Comparison of ENCODE assay signal across 8 mouse cellular contexts in genomic region chr8:85035728-85036310, GRCm38 (mm10). TPM values are rescaled to one million over a fixed set of nuclear protein-coding genes. Genes with fewer than 3 reads are reported as not detected.
DNase-seq lines count a peak whose midpoint lies in the region; ATAC-seq and TF ChIP-seq lines count a peak whose summit lies in the region.

No protein-coding gene starts in this region.

- H3K9me3 ChIP-seq in lung, embryonic 14.5 days (ENCODE audit: low read depth, low read length), result no peaks in the 10 kb centered on the region
- H3K9me3 ChIP-seq in hindbrain, embryonic 12.5 days (replicated peaks), result no peaks in the 10 kb centered on the region
- no peaks in the 10 kb centered on the region for H3K9me3 ChIP-seq in liver, embryonic 11.5 days (ENCODE audit: control insufficient read depth, low read length)
- H3K9me3 ChIP-seq in neural tube, embryonic 15.5 days (replicated peaks), result no peaks in the 10 kb centered on the region

- H3K9ac ChIP-seq in lung, embryonic 14.5 days, result peak overlapping the region; percentile 90
- H3K9ac ChIP-seq in hindbrain, embryonic 12.5 days, result peak overlapping the region; percentile 79
- H3K9ac ChIP-seq in liver, embryonic 11.5 days (ENCODE audit: low read depth, low read length), result peak overlapping the region; percentile 95
- peak overlapping the region; percentile 66 for H3K9ac ChIP-seq in neural tube, embryonic 15.5 days (replicated peaks)

- intact Hi-C loops in gastrocnemius, postnatal 36 days (cut with DNase I), result no loop called here

- H3K27ac ChIP-seq in lung, embryonic 14.5 days (ENCODE audit: low read depth), result peak overlapping the region; percentile 100
- peak overlapping the region; percentile 78 for H3K27ac ChIP-seq in hindbrain, embryonic 12.5 days
- peak overlapping the region; percentile 97 for H3K27ac ChIP-seq in liver, embryonic 11.5 days (ENCODE audit: low read depth, low read length)
- H3K27ac ChIP-seq in neural tube, embryonic 15.5 days (replicated peaks), result peak overlapping the region; percentile 98

- 0 out of 2 replicates have a peak, but pooled peaks cover 16% of the 10 kb centered on the region for H3K4me1 ChIP-seq in lung, embryonic 14.5 days (ENCODE audit: insufficient read depth)
- H3K4me1 ChIP-seq in hindbrain, embryonic 12.5 days, result peaks cover 26% of the 10 kb centered on the region
- H3K4me1 ChIP-seq in liver, embryonic 11.5 days (replicated peaks; ENCODE audit: control insufficient read depth, insufficient read depth, low read length), result peaks cover 14% of the 10 kb centered on the region
- peaks cover 45% of the 10 kb centered on the region for H3K4me1 ChIP-seq in neural tube, embryonic 15.5 days

- H3K36me3 ChIP-seq in lung, embryonic 14.5 days (ENCODE audit: insufficient read depth), result peaks cover 43% of the 10 kb centered on the region
- H3K36me3 ChIP-seq in hindbrain, embryonic 12.5 days, result peaks cover 30% of the 10 kb centered on the region
- peaks cover 28% of the 10 kb centered on the region for H3K36me3 ChIP-seq in liver, embryonic 11.5 days (ENCODE audit: control insufficient read depth, insufficient read depth, low read length)
- peaks cover 29% of the 10 kb centered on the region for H3K36me3 ChIP-seq in neural tube, embryonic 15.5 days

- peak overlapping the region; percentile 93 for H3K4me2 ChIP-seq in lung, embryonic 14.5 days
- peak overlapping the region; percentile 80 for H3K4me2 ChIP-seq in hindbrain, embryonic 12.5 days (replicated peaks)
- H3K4me2 ChIP-seq in liver, embryonic 11.5 days, result peak overlapping the region; percentile 96
- H3K4me2 ChIP-seq in neural tube, embryonic 15.5 days, result peak overlapping the region; percentile 90

- no peak for TF ChIP-seq CTCF in lung, embryonic 14.5 days (IDR thresholded peaks at IDR 0.05; ENCODE audit: low read depth)

- peak overlapping the region; percentile 83 for H3K4me3 ChIP-seq in lung, embryonic 14.5 days (ENCODE audit: low read depth, low read length)
- H3K4me3 ChIP-seq in hindbrain, embryonic 12.5 days, result peak overlapping the region; percentile 64
- H3K4me3 ChIP-seq in liver, embryonic 11.5 days (ENCODE audit: low read depth, low read length), result peak overlapping the region; percentile 73
- peak overlapping the region; percentile 77 for H3K4me3 ChIP-seq in neural tube, embryonic 15.5 days (replicated peaks)

- peak; percentile 55 for DNase-seq in lung, embryonic 14.5 days
- no peak for DNase-seq in lung, postnatal 25 days (ENCODE audit: low spot score)
- DNase-seq in c-Kit-negative CD71-positive TER-119-positive erythroid progenitor cells, embryonic 14.5 days (ENCODE audit: low read depth, low spot score), result peak; percentile 19
- peak; percentile 66 for DNase-seq in liver, embryonic 11.5 days (ENCODE audit: low spot score)
- no peak for DNase-seq in gastrocnemius, postnatal 36 days
- no peak for DNase-seq in urinary bladder, postnatal 4 days (ENCODE audit: low spot score in 2 of 2)

- peak; percentile 9 for ATAC-seq in lung, embryonic 14.5 days (ENCODE audit: insufficient read depth)
- no peak for ATAC-seq in hindbrain, embryonic 12.5 days (ENCODE audit: low FRiP score)
- ATAC-seq in liver, embryonic 11.5 days (replicated peaks; ENCODE audit: low FRiP score), result no peak
- ATAC-seq in neural tube, embryonic 15.5 days (ENCODE audit: low FRiP score), result peak; percentile 4

- WGBS in lung, embryonic 14.5 days, result under 1% methylated on average over 15 of the region's 15 CpGs
- 2% methylated on average over 15 of the region's 15 CpGs for WGBS in hindbrain, embryonic 12.5 days
- WGBS in liver, embryonic 11.5 days, result 2% methylated on average over 15 of the region's 15 CpGs
- WGBS in neural tube, embryonic 15.5 days, result under 1% methylated on average over 15 of the region's 15 CpGs

- H3K27me3 ChIP-seq in lung, embryonic 14.5 days (ENCODE audit: insufficient read depth, low read length), result no peaks in the 10 kb centered on the region
- no peaks in the 10 kb centered on the region for H3K27me3 ChIP-seq in hindbrain, embryonic 12.5 days
- H3K27me3 ChIP-seq in liver, embryonic 11.5 days (replicated peaks; ENCODE audit: control insufficient read depth, insufficient read depth, low read length), result no peaks in the 10 kb centered on the region
- no peaks in the 10 kb centered on the region for H3K27me3 ChIP-seq in neural tube, embryonic 15.5 days (replicated peaks)

RNA-seq across cellular contexts. Expression of gene Tnpo2, which starts 0.9 kb away (rescaled TPM):
- 17.9 and 20.2 TPM in 2 replicates for polyA plus RNA-seq in lung, embryonic 14.5 days (2014; fragmentation: Nextera tagmentation; extraction: Ambion mirVana)
- 41.3 and 41.9 TPM in 2 replicates for polyA plus RNA-seq in hindbrain, embryonic 12.5 days (2016; fragmentation: Nextera tagmentation; extraction: Ambion mirVana)
- polyA plus RNA-seq in liver, embryonic 11.5 days (2014; fragmentation: Nextera tagmentation; extraction: Ambion mirVana), result 17.7 and 19.3 TPM in 2 replicates
- 54.9 and 55.5 TPM in 2 replicates for polyA plus RNA-seq in neural tube, embryonic 15.5 days (2015; fragmentation: Nextera tagmentation; extraction: Ambion mirVana)
- 10 to 100 TPM; 29.3 to 29.7 TPM for total RNA-seq in gastrocnemius, postnatal 36 days (2021)

RNA-seq across cellular contexts. Expression of gene Trir, which starts 9.2 kb away (rescaled TPM):
- 153 and 156 TPM in 2 replicates for polyA plus RNA-seq in lung, embryonic 14.5 days (2014; fragmentation: Nextera tagmentation; extraction: Ambion mirVana)
- polyA plus RNA-seq in hindbrain, embryonic 12.5 days (2016; fragmentation: Nextera tagmentation; extraction: Ambion mirVana), result 162 and 174 TPM in 2 replicates
- 126 and 138 TPM in 2 replicates for polyA plus RNA-seq in liver, embryonic 11.5 days (2014; fragmentation: Nextera tagmentation; extraction: Ambion mirVana)
- 116 and 124 TPM in 2 replicates for polyA plus RNA-seq in neural tube, embryonic 15.5 days (2015; fragmentation: Nextera tagmentation; extraction: Ambion mirVana)
- 10 to 100 TPM; 71.9 to 73.6 TPM for total RNA-seq in gastrocnemius, postnatal 36 days (2021)

RNA-seq across cellular contexts. Expression of gene Asna1, which starts 10.7 kb away (rescaled TPM):
- 97.2 and 98.0 TPM in 2 replicates for polyA plus RNA-seq in lung, embryonic 14.5 days (2014; fragmentation: Nextera tagmentation; extraction: Ambion mirVana)
- 127 and 128 TPM in 2 replicates for polyA plus RNA-seq in hindbrain, embryonic 12.5 days (2016; fragmentation: Nextera tagmentation; extraction: Ambion mirVana)
- 100 and 103 TPM in 2 replicates for polyA plus RNA-seq in liver, embryonic 11.5 days (2014; fragmentation: Nextera tagmentation; extraction: Ambion mirVana)
- 148 and 154 TPM in 2 replicates for polyA plus RNA-seq in neural tube, embryonic 15.5 days (2015; fragmentation: Nextera tagmentation; extraction: Ambion mirVana)
- 10 to 100 TPM; 49.7 to 50.8 TPM for total RNA-seq in gastrocnemius, postnatal 36 days (2021)

RNA-seq across cellular contexts. Expression of gene Best2, which starts 21.5 kb away (rescaled TPM):
- not detected in 2 replicates for polyA plus RNA-seq in lung, embryonic 14.5 days (2014; fragmentation: Nextera tagmentation; extraction: Ambion mirVana)
- not detected in 2 replicates for polyA plus RNA-seq in hindbrain, embryonic 12.5 days (2016; fragmentation: Nextera tagmentation; extraction: Ambion mirVana)
- 0.13 TPM in 1 of 2 replicates, not detected in the other for polyA plus RNA-seq in liver, embryonic 11.5 days (2014; fragmentation: Nextera tagmentation; extraction: Ambion mirVana)
- polyA plus RNA-seq in neural tube, embryonic 15.5 days (2015; fragmentation: Nextera tagmentation; extraction: Ambion mirVana), result not detected in 2 replicates
- total RNA-seq in gastrocnemius, postnatal 36 days (2021), result not detected

RNA-seq across cellular contexts. Expression of gene Fbxw9, which starts 24.0 kb away (rescaled TPM):
- polyA plus RNA-seq in lung, embryonic 14.5 days (2014; fragmentation: Nextera tagmentation; extraction: Ambion mirVana), result 23.1 and 23.7 TPM in 2 replicates
- polyA plus RNA-seq in hindbrain, embryonic 12.5 days (2016; fragmentation: Nextera tagmentation; extraction: Ambion mirVana), result 42.4 and 43.6 TPM in 2 replicates
- 15.5 and 17.4 TPM in 2 replicates for polyA plus RNA-seq in liver, embryonic 11.5 days (2014; fragmentation: Nextera tagmentation; extraction: Ambion mirVana)
- 60.6 and 68.3 TPM in 2 replicates for polyA plus RNA-seq in neural tube, embryonic 15.5 days (2015; fragmentation: Nextera tagmentation; extraction: Ambion mirVana)
- 1 to 10 TPM; 1.4 to 2.4 TPM for total RNA-seq in gastrocnemius, postnatal 36 days (2021)

Comparison
In these comparisons a context has a peak if more than half of its experiments do, and no peak if none do; other contexts are left out.
1. DNase-seq: peak in lung, embryonic 14.5 days (single experiment), c-Kit-negative CD71-positive TER-119-positive erythroid progenitor cells, embryonic 14.5 days (single experiment) and liver, embryonic 11.5 days (single experiment); none in lung, postnatal 25 days (single experiment), gastrocnemius, postnatal 36 days (0 of 2) and urinary bladder, postnatal 4 days (0 of 2).
2. ATAC-seq: peak in lung, embryonic 14.5 days (single experiment) and neural tube, embryonic 15.5 days (single experiment); none in hindbrain, embryonic 12.5 days (single experiment) and liver, embryonic 11.5 days (single experiment).
3. Peak in every context shown above with its lines, with median percentiles within 50 percentile points of each other: H3K27ac ChIP-seq, H3K4me2 ChIP-seq, H3K4me3 ChIP-seq and H3K9ac ChIP-seq.